Mouse (Mus musculus): ENCODE measurements at regions not wholly inside any gene's neighbourhood (a gene's known extent, or its start where the extent isn't known, plus 50 kb on each side); places are given as distances from the start of the nearest gene placed in this dataset.

DNA sequence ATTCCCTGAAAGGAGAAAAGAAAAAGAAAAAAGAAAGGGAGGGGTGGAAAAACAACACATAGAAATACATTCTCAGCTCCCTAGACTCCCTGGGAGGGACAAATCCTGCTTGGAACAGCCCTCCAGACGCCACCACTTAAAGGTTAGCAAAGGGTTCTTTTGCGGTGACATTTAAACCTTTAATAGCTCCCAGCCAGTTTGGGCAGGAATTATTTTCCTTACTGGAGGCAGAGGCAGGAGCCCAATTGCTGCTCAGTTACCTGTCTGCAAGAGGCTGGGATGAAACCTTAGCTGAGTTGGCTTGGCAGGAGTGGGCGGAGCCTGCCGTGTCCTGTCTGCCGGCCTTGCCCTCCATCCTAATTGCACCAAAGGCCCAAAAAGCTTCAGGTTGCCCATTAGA lies 490.4 kb upstream of the Etaa1 start:
- no peak for TF ChIP-seq CTCF (IDR thresholded peaks at IDR 0.05; ENCODE audit: low read depth)
- no peak for TF ChIP-seq EP300 (IDR thresholded peaks at IDR 0.05; ENCODE audit: low read depth)
